Comparison of ENCODE assay signal across 7 mouse cellular contexts in the genomic region with DNA sequence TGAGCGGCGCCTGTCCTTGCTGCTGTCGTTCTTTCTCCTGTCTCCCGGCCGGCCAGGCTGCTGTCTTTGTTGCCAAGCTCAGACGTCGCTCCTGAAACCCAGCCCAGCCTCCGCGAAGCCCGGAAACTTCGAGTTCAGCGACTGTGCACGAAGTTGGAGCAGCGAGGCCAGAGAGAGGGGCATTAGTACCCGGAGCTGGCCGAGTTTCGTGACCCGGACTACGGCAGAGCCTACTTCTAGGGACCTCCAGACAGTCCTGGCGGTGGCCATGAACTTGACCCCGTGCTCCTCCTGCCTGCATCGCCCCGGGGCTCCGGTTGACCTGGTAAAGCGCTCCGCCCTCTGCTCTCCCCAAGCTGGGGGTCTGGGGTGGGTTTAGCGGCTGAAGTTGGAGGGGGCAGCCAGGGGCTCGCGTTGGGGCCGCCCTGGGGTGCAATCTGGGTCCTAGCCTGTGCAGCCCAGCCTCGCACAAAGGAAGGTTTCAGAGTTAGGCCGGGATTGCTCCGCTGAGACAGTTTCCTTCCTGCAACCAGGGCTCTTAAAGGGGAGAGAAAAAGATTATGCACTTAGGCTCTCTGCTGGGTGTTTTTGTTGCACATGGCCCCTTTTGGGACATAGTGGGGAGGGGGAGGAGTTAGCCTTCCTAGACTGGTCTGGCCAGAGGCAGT.
DNase-seq lines count a peak whose midpoint lies in the region; ATAC-seq and TF ChIP-seq lines count a peak whose summit lies in the region.

No protein-coding gene starts in this region.

- peak overlapping the region; percentile 58 for H3K27ac ChIP-seq in bone marrow, adult 2 months (ENCODE audit: control insufficient read depth, insufficient read depth, low read depth, low read length, poor library complexity)
- H3K27ac ChIP-seq in hindbrain, embryonic 16.5 days (ENCODE audit: low read depth, low read length): peak overlapping the region; percentile 88
- no peak overlapping the region for H3K27ac ChIP-seq in liver, embryonic 12.5 days

- no peaks in the 10 kb centered on the region for H3K36me3 ChIP-seq in hindbrain, embryonic 16.5 days (ENCODE audit: control insufficient read depth, insufficient read depth, low read length)
- no peaks in the 10 kb centered on the region for H3K36me3 ChIP-seq in liver, embryonic 12.5 days

- no peaks in the 10 kb centered on the region for H3K4me1 ChIP-seq in bone marrow, adult 2 months (ENCODE audit: control insufficient read depth, insufficient read depth, low read length)
- peaks cover 13% of the 10 kb centered on the region for H3K4me1 ChIP-seq in hindbrain, embryonic 16.5 days (ENCODE audit: control insufficient read depth, insufficient read depth, low read depth, low read length)
- H3K4me1 ChIP-seq in liver, embryonic 12.5 days: no peaks in the 10 kb centered on the region

- WGBS in bone marrow, adult 2 months: under 1% methylated on average over 33 of the region's 33 CpGs
- 2% methylated on average over 33 of the region's 33 CpGs for WGBS in hindbrain, embryonic 16.5 days
- WGBS in liver, embryonic 12.5 days (ENCODE audit: insufficient replicate concordance): 3% methylated on average over 33 of the region's 33 CpGs

- intact Hi-C loops in gastrocnemius, postnatal 14 days (cut with DNase I; ENCODE audit: low total_unique reads): no loop called here

- TF ChIP-seq CTCF in bone marrow, adult 2 months (IDR thresholded peaks at IDR 0.05; ENCODE audit: control insufficient read depth, insufficient read depth, low read length): no peak

- ATAC-seq in hindbrain, embryonic 16.5 days: no peak; the same call in 1 of the 2 replicates
- ATAC-seq in liver, embryonic 12.5 days: no peak
- peak; percentile 27 for ATAC-seq in monocyte, adult 5-6 weeks (replicated peaks; ENCODE audit: insufficient number of reproducible peaks, low FRiP score, low TSS enrichment, poor library complexity, severe bottlenecking)

- H3K9me3 ChIP-seq in hindbrain, embryonic 16.5 days (ENCODE audit: control insufficient read depth, low read length): no peaks in the 10 kb centered on the region
- no peaks in the 10 kb centered on the region for H3K9me3 ChIP-seq in liver, embryonic 12.5 days (replicated peaks)

- H3K27me3 ChIP-seq in hindbrain, embryonic 16.5 days (replicated peaks; ENCODE audit: control insufficient read depth, insufficient read depth, low read length): no peaks in the 10 kb centered on the region; the same call in 1 of the 2 replicates
- H3K27me3 ChIP-seq in liver, embryonic 12.5 days (replicated peaks): peaks cover 85% of the 10 kb centered on the region

- H3K9ac ChIP-seq in hindbrain, embryonic 16.5 days (ENCODE audit: low read depth, low read length): peak overlapping the region; percentile 72
- peak overlapping the region; percentile 35; the same call in 1 of the 2 replicates for H3K9ac ChIP-seq in liver, embryonic 12.5 days

- peak overlapping the region; percentile 70 for H3K4me3 ChIP-seq in bone marrow, adult 2 months (replicated peaks; ENCODE audit: control insufficient read depth, low read depth, low read length)
- peak overlapping the region; percentile 41 for H3K4me3 ChIP-seq in hindbrain, embryonic 16.5 days (ENCODE audit: low read length)
- H3K4me3 ChIP-seq in liver, embryonic 12.5 days: peak overlapping the region; percentile 37

- peak overlapping the region; percentile 65 for H3K4me2 ChIP-seq in hindbrain, embryonic 16.5 days (ENCODE audit: low read length)
- H3K4me2 ChIP-seq in liver, embryonic 12.5 days: peak overlapping the region; percentile 59

- peak; percentile 23 for DNase-seq in R1 (ENCODE audit: low read depth, low spot score)
- DNase-seq in gastrocnemius, postnatal 14 days: peak; percentile 82
- DNase-seq in thymus, postnatal 0 days (ENCODE audit: low spot score): peak; percentile 54

- TF ChIP-seq POLR2A in bone marrow, adult 2 months (IDR thresholded peaks at IDR 0.05; ENCODE audit: borderline replicate concordance, control insufficient read depth, low read depth, low read length): peak; percentile 24; the same call in 1 of the 2 replicates

Comparison
In these comparisons a context has a peak if more than half of its experiments do, and no peak if none do; other contexts are left out.
1. DNase-seq: peak in every context shown above with its lines; median percentile 82 in gastrocnemius, postnatal 14 days; 54 in thymus, postnatal 0 days; 23 in R1.